ENCODE assay signal across 16 mouse cellular contexts in the genomic region with DNA sequence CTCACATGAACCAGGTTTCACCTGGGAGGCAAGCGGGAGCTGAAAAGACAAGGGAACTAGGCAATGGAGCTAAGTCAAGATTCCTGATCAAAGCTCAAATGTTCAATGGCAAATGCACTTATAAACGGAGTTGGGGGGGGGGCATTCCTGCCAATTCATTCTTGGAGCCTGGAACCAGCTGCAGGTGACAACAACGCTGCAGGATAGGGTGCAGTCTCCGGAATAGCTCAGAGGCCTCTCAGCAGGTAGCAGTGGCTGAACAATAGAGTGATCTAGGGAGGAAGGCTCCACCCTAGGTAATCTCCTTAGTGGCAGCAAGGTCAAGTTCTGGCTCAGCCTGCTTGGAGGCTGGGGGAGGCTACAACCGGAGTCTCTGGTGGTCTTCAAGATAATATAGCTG. TPM values are rescaled to one million over a fixed set of nuclear protein-coding genes. Genes with fewer than 3 reads are reported as not detected.
A peak's percentile ranks its signal among the peaks of the same experiment; 100 is the strongest.
DNase-seq lines count a peak whose midpoint lies in the region; ATAC-seq lines count a peak whose summit lies in the region.
"Not testable (repeated sequence)": the region's sequence is repeated elsewhere in the genome, so short reads cannot be mapped to it uniquely, and the experiment has no call there.
"Had no signal": no experiment of that assay in that cellular context is flagged by ENCODE, and none has a peak within 500 bp of the region (broad histone marks: within the 10 kb centered on the region; RNA-seq: fewer than 3 reads in every experiment).

No protein-coding gene starts in this region.

- H3K36me3 ChIP-seq in embryonic facial prominence, embryonic 12.5 days; embryonic facial prominence, embryonic 14.5 days (ENCODE audit: control insufficient read depth, insufficient read depth, low read length); forebrain, embryonic 10.5 days (replicated peaks): not testable (repeated sequence)

- peak overlapping the region; percentile 50; the same call in 1 of the 2 replicates for H3K27ac ChIP-seq in embryonic facial prominence, embryonic 12.5 days
- H3K27ac ChIP-seq in embryonic facial prominence, embryonic 14.5 days (replicated peaks; ENCODE audit: low read depth, low read length): 0 out of 2 replicates have a peak overlapping the region, but pooled peaks have one; percentile 39
- 0 out of 2 replicates have a peak overlapping the region, but pooled peaks have one; percentile 25 for H3K27ac ChIP-seq in forebrain, embryonic 10.5 days

- WGBS in embryonic facial prominence, embryonic 12.5 days: 50% methylated on average over 5 of the region's 5 CpGs
- WGBS in embryonic facial prominence, embryonic 14.5 days: 56% methylated on average over 5 of the region's 5 CpGs
- WGBS in forebrain, embryonic 10.5 days: 45% methylated on average over 5 of the region's 5 CpGs

- not testable (repeated sequence) for H3K4me2 ChIP-seq in embryonic facial prominence, embryonic 12.5 days (replicated peaks); embryonic facial prominence, embryonic 14.5 days (ENCODE audit: low read depth, low read length)

- DNase-seq in ES-CJ7 (ENCODE audit: low read depth, low spot score) (peak; percentile 87), R1 (ENCODE audit: low read depth, low spot score) (peak; percentile 94)
- not testable (repeated sequence) for DNase-seq in embryonic facial prominence, embryonic 14.5 days (ENCODE audit: low spot score); forebrain, embryonic 10.5 days (ENCODE audit: extremely low spot score, low spot score)

- not testable (repeated sequence) for H3K27me3 ChIP-seq in embryonic facial prominence, embryonic 12.5 days; embryonic facial prominence, embryonic 14.5 days (replicated peaks; ENCODE audit: control insufficient read depth, insufficient read depth, low read length); forebrain, embryonic 10.5 days (ENCODE audit: poor library complexity, severe bottlenecking)

- not testable (repeated sequence) for H3K4me3 ChIP-seq in embryonic facial prominence, embryonic 12.5 days; embryonic facial prominence, embryonic 14.5 days (ENCODE audit: low read depth, low read length); forebrain, embryonic 10.5 days

- not testable (repeated sequence) for H3K4me1 ChIP-seq in embryonic facial prominence, embryonic 12.5 days; embryonic facial prominence, embryonic 14.5 days (ENCODE audit: control insufficient read depth, insufficient read depth, low read length); forebrain, embryonic 10.5 days

- ATAC-seq in embryonic facial prominence, embryonic 12.5 days (ENCODE audit: insufficient number of reproducible peaks, insufficient read depth, low FRiP score, low TSS enrichment); embryonic facial prominence, embryonic 14.5 days (ENCODE audit: low read depth): not testable (repeated sequence)

- H3K9ac ChIP-seq in embryonic facial prominence, embryonic 12.5 days; embryonic facial prominence, embryonic 14.5 days (ENCODE audit: low read depth, low read length): not testable (repeated sequence)

- not testable (repeated sequence) for H3K9me3 ChIP-seq in embryonic facial prominence, embryonic 12.5 days; embryonic facial prominence, embryonic 14.5 days (ENCODE audit: control insufficient read depth, low read length); forebrain, embryonic 10.5 days

RNA-seq across cellular contexts. Expression of gene Rfpl4b, which starts 28.4 kb away (rescaled TPM):
- polyA plus RNA-seq in embryonic facial prominence, embryonic 12.5 days (2016; fragmentation: Nextera tagmentation; extraction: Ambion mirVana): 0.29 TPM in 1 of 2 replicates, not detected in the other
- not detected in 2 replicates for polyA plus RNA-seq in embryonic facial prominence, embryonic 14.5 days (2014; fragmentation: Nextera tagmentation; extraction: Ambion mirVana)
- polyA plus RNA-seq in forebrain, embryonic 10.5 days (2016; fragmentation: Nextera tagmentation; extraction: Ambion mirVana): not detected in 2 replicates
- polyA plus RNA-seq: activated CD4-positive, CD25-positive, alpha-beta regulatory T cell, adult 4 months; C2C12; cerebellum, adult 2 months; cortical plate, adult 2 months; embryonic facial prominence, embryonic 10.5 days; forebrain, embryonic 12.5 days; forebrain, embryonic 14.5 days; forebrain, embryonic 16.5 days; frontal cortex, adult 2 months; G1E; Patski had no signal
